ENCODE assay signal across 8 mouse cellular contexts in genomic region chr10:24886008-24886407, GRCm38 (mm10). TPM values are rescaled to one million over a fixed set of nuclear protein-coding genes. Genes with fewer than 3 reads are reported as not detected.
DNase-seq lines count a peak whose midpoint lies in the region; ATAC-seq and TF ChIP-seq lines count a peak whose summit lies in the region.

No protein-coding gene starts in this region.

- H3K9me3 ChIP-seq in hindbrain, embryonic 10.5 days: no peaks in the 10 kb centered on the region
- H3K9me3 ChIP-seq in hindbrain, embryonic 13.5 days: no peaks in the 10 kb centered on the region

- no peak overlapping the region for H3K4me2 ChIP-seq in hindbrain, embryonic 13.5 days

- H3K27me3 ChIP-seq in hindbrain, embryonic 10.5 days (ENCODE audit: insufficient read depth, poor library complexity, severe bottlenecking): no peaks in the 10 kb centered on the region
- H3K27me3 ChIP-seq in hindbrain, embryonic 13.5 days: no peaks in the 10 kb centered on the region
- no peaks in the 10 kb centered on the region for H3K27me3 ChIP-seq in thymus, adult 2 months (ENCODE audit: control insufficient read depth, insufficient read depth, low read length)
- H3K27me3 ChIP-seq in splenic B cell, adult 2 months (ENCODE audit: control insufficient read depth, insufficient read depth, low read length, poor library complexity, severe bottlenecking): no peaks in the 10 kb centered on the region

- H3K9ac ChIP-seq in hindbrain, embryonic 13.5 days: no peak overlapping the region

- 83% methylated on average over 9 of the region's 9 CpGs for WGBS in hindbrain, embryonic 10.5 days
- 88% methylated on average over 9 of the region's 9 CpGs for WGBS in hindbrain, embryonic 13.5 days
- 94% methylated on average over 9 of the region's 9 CpGs for WGBS in thymus, adult 2 months

- H3K4me3 ChIP-seq in hindbrain, embryonic 10.5 days: no peak overlapping the region
- H3K4me3 ChIP-seq in hindbrain, embryonic 13.5 days: no peak overlapping the region
- no peak overlapping the region for H3K4me3 ChIP-seq in thymus, adult 2 months (ENCODE audit: control insufficient read depth, insufficient read depth, low read length)

- ATAC-seq in hindbrain, embryonic 13.5 days (ENCODE audit: low FRiP score): no peak; the same call in 1 of the 2 replicates

- peak; percentile 25 for DNase-seq in hindbrain, embryonic 10.5 days (ENCODE audit: low spot score)
- peak; percentile 15 for DNase-seq in thymus, adult 2 months
- no peak for DNase-seq in thymus, adult 18-20 months
- peak; percentile 10 for DNase-seq in forelimb bud, embryonic 11.5 days (ENCODE audit: low read depth, low spot score)
- DNase-seq in splenic B cell, adult 2 months (ENCODE audit: low read depth, low spot score): peak; percentile 35
- DNase-seq in layer of hippocampus, postnatal 25 days (ENCODE audit: extremely low spot score in 1 of 2, low spot score in 1 of 2): no peak
- no peak for DNase-seq in natural killer cell, adult 2 months (ENCODE audit: low spot score in 2 of 2)

- TF ChIP-seq POLR2A in thymus, adult 2 months (IDR thresholded peaks at IDR 0.05; ENCODE audit: control insufficient read depth, extremely low read depth, insufficient read depth, low read length, poor library complexity): no peak

- H3K36me3 ChIP-seq in hindbrain, embryonic 10.5 days: peaks cover 96% of the 10 kb centered on the region
- H3K36me3 ChIP-seq in hindbrain, embryonic 13.5 days: peaks cover 84% of the 10 kb centered on the region
- H3K36me3 ChIP-seq in thymus, adult 2 months (ENCODE audit: control insufficient read depth, insufficient read depth, low read length): peaks cover 46% of the 10 kb centered on the region
- peaks cover 13% of the 10 kb centered on the region for H3K36me3 ChIP-seq in splenic B cell, adult 2 months (ENCODE audit: control insufficient read depth, insufficient read depth, low read length, poor library complexity, severe bottlenecking)

- peak; percentile 50; the same call in 1 of the 2 replicates for TF ChIP-seq CTCF in thymus, adult 2 months (IDR thresholded peaks at IDR 0.05; ENCODE audit: borderline replicate concordance, control insufficient read depth, extremely low read depth, insufficient read depth, low read length, poor library complexity)

- no peaks in the 10 kb centered on the region for H3K4me1 ChIP-seq in hindbrain, embryonic 10.5 days (replicated peaks)
- no peaks in the 10 kb centered on the region for H3K4me1 ChIP-seq in hindbrain, embryonic 13.5 days (replicated peaks)
- H3K4me1 ChIP-seq in thymus, adult 2 months (replicated peaks; ENCODE audit: control insufficient read depth, insufficient read depth, low read length): no peaks in the 10 kb centered on the region

- no peak overlapping the region for H3K27ac ChIP-seq in hindbrain, embryonic 10.5 days
- no peak overlapping the region for H3K27ac ChIP-seq in hindbrain, embryonic 13.5 days
- H3K27ac ChIP-seq in thymus, adult 2 months (ENCODE audit: control insufficient read depth, insufficient read depth, low read length): no peak overlapping the region

RNA-seq across cellular contexts. Expression of gene Med23, which starts 16.2 kb away (rescaled TPM):
- polyA plus RNA-seq in hindbrain, embryonic 10.5 days (2016; fragmentation: Nextera tagmentation; extraction: Ambion mirVana): 23.4 and 26.7 TPM in 2 replicates
- polyA plus RNA-seq in hindbrain, embryonic 13.5 days (2015; fragmentation: Nextera tagmentation; extraction: Ambion mirVana): 28.1 and 28.5 TPM in 2 replicates
- 28.9 and 30.9 TPM in 2 replicates for polyA plus RNA-seq in thymus, adult 2 months (2012; rRNA removed)
- 10 to 100 TPM; 31.9 to 42.9 TPM for total RNA-seq in layer of hippocampus, postnatal 25 days (2021)

RNA-seq across cellular contexts. Expression of gene Arg1, which starts 41.3 kb away (rescaled TPM):
- polyA plus RNA-seq in hindbrain, embryonic 10.5 days (2016; fragmentation: Nextera tagmentation; extraction: Ambion mirVana): 3.2 and 3.8 TPM in 2 replicates
- 2.6 and 3.5 TPM in 2 replicates for polyA plus RNA-seq in hindbrain, embryonic 13.5 days (2015; fragmentation: Nextera tagmentation; extraction: Ambion mirVana)
- 0.23 and 1.0 TPM in 2 replicates for polyA plus RNA-seq in thymus, adult 2 months (2012; rRNA removed)
- total RNA-seq in layer of hippocampus, postnatal 25 days (2021): under 1 TPM in 1 of 2 experiments, not detected in 1; 0.17 TPM

RNA-seq across cellular contexts. Expression of gene Enpp3, which starts 43.4 kb away (rescaled TPM):
- polyA plus RNA-seq in hindbrain, embryonic 10.5 days (2016; fragmentation: Nextera tagmentation; extraction: Ambion mirVana): 3.9 and 7.5 TPM in 2 replicates
- polyA plus RNA-seq in hindbrain, embryonic 13.5 days (2015; fragmentation: Nextera tagmentation; extraction: Ambion mirVana): 4.2 and 4.6 TPM in 2 replicates
- polyA plus RNA-seq in thymus, adult 2 months (2012; rRNA removed): 0.53 and 0.57 TPM in 2 replicates
- under 1 TPM; 0.17 to 0.23 TPM for total RNA-seq in layer of hippocampus, postnatal 25 days (2021)

Comparison
In these comparisons a context has a peak if more than half of its experiments do, and no peak if none do; other contexts are left out.
1. DNase-seq: peak in hindbrain, embryonic 10.5 days (single experiment), thymus, adult 2 months (single experiment), forelimb bud, embryonic 11.5 days (single experiment) and splenic B cell, adult 2 months (single experiment); none in thymus, adult 18-20 months (0 of 2), layer of hippocampus, postnatal 25 days (0 of 2) and natural killer cell, adult 2 months (0 of 2).